Mouse (Mus musculus) midbrain, embryonic 13.5 days (tissue): ENCODE data around the gene Gm44596. TPM values are rescaled to one million over a fixed set of nuclear protein-coding genes. Genes with fewer than 3 reads are reported as not detected.

ENCODE experiments used
- polyA plus RNA-seq: library from polyadenylated mRNA; unstranded; fragments of >200 nt; fragmentation: Nextera tagmentation; extraction: Ambion mirVana; gene quantifications from 2 replicates; pipeline ENCODE4 v1.2.1, GENCODE M21; 2015

The Gm44596 gene
- polyA plus RNA-seq, 1 experiment from 2014 or later: not detected

Other genes with a start within 250 kb of the Gm44596 start
- 24.0 and 29.3 TPM in 2 replicates for gene Tspan9, start 231.9 kb upstream of the Gm44596 start, polyA plus RNA-seq
- 0.23 and 0.65 TPM in 2 replicates for gene Tead4, start 74.7 kb upstream of the Gm44596 start, polyA plus RNA-seq
- gene Tulp3, start 19.7 kb upstream of the Gm44596 start, polyA plus RNA-seq: 17.8 and 19.6 TPM in 2 replicates
- 132 and 136 TPM in 2 replicates for gene Rhno1, start 12.6 kb upstream of the Gm44596 start, polyA plus RNA-seq
- 17.8 and 19.7 TPM in 2 replicates for gene Foxm1, start 12.5 kb upstream of the Gm44596 start, polyA plus RNA-seq
- 0.44 and 0.63 TPM in 2 replicates for gene Tex52, start within 50 bp of the Gm44596 start, polyA plus RNA-seq
- 7.7 and 7.8 TPM in 2 replicates for gene Nrip2, start 23.8 kb downstream of the Gm44596 start, polyA plus RNA-seq
- gene Itfg2, start 49.4 kb downstream of the Gm44596 start, polyA plus RNA-seq: 43.6 and 48.7 TPM in 2 replicates
- 430 and 454 TPM in 2 replicates for gene Fkbp4, start 63.2 kb downstream of the Gm44596 start, polyA plus RNA-seq
- 0.04 TPM in 1 of 2 replicates, not detected in the other for gene Pzp, start 151.2 kb downstream of the Gm44596 start, polyA plus RNA-seq
- gene A2ml1, start 206.1 kb downstream of the Gm44596 start, polyA plus RNA-seq: 0.32 and 0.50 TPM in 2 replicates
- not detected in 2 replicates for gene Klrb1a, start 248.0 kb downstream of the Gm44596 start, polyA plus RNA-seq